Mouse (Mus musculus) heart, postnatal 14 days (tissue): ENCODE measurements around the gene E130309D02Rik. TPM values are rescaled to one million over a fixed set of nuclear protein-coding genes. Genes with fewer than 3 reads are reported as not detected.

Experiments used
- DNase-seq, 2 experiments: peaks; one replicate each; pipeline ENCODE4 v3.0.0; 2021 to 2022
- intact Hi-C: fragments of 180-260 bp; cut with DNase I; formaldehyde crosslinking; loops from one replicate; pipeline ENCODE4 v1.15.1; 2025
- total RNA-seq, 2 experiments: library from RNA; stranded (reverse); gene quantifications; 2 replicates each; pipeline ENCODE4 v1.2.3; 2021

The E130309D02Rik gene
- total RNA-seq, 2 experiments from 2014 or later: 15.2 to 16.6 TPM

DNA sequence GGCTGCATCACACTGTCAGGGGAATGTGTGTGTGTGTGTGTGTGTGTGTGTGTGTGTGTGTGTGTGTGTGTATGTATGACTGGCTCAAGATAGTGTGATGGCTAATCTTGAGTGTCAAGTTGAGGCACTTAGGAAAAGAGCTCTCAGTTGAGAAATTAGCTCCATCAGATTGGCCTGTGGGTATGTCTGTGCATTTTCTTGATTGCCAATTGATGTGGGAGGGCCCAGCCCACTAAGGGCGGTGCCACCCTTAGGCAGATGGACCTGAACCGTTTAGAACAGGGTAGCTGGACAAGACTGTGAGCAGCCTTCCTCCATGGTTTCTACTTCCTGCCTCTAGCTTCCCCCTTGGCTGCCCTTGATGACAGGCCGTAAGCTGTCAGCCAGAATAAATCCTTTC lies 43.1 kb downstream of the E130309D02Rik start:
- intact Hi-C loops: no loop called here

GRCm38 (mm10) chr5:143271642-143272041 lies 43.5 kb downstream of the E130309D02Rik start:
- intact Hi-C loops: no loop called here
- DNase-seq: no peak

More for the DNA sequence above, 43.1 kb downstream of the E130309D02Rik start:
- DNase-seq: no peak

GRCm38 (mm10) chr5:143270151-143270519 lies 45.0 kb downstream of the E130309D02Rik start:
- intact Hi-C loops: no loop called here
- no peak for DNase-seq

DNA sequence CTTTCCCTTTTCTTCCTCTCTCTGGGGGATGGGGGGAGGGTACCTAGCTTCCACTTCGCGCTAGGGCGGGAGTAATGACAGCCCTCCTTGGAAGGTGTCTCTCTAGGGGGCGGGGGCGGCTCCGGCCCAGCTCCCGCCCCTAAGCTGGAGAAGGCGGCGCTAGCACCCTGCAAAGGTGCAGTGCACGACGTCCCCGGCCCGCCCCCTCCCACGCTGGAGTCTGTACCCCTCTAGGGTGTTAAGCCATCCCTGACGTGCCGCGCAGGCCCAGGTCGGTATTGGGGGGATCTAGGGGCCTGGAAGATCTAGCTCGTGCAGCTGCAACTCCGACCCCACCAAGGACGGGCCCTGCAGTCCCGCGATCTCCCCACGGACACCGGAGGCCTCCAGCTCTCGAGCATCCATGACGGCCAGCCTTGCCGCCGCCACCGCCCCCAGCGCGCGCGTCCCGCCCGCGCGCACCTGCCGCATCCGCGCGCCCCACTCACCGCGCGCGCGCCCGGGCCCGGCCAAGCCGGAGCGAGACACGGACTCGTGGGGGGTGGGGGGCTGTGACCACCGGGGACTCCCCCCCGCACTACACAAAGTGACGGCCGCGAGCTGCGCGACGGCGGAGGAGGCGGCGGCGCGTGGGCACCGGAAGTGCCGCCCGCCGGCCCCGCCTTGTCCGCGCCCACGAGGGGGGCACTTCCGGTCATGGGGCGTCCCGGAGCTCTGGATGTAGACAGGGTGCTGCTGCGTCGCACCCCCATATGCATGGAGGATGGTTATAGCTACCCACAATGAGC lies 45.6 kb downstream of the E130309D02Rik start, which contains the start of gene Zfp316:
Zfp316 (minus strand) TSS at position 660 of the 788 bp plus-strand sequence.
- peak; percentile 79 to 80 for DNase-seq
- intact Hi-C loops: loop anchor here (1.0 kb wide), 1 partner anchor 34 kb away; the partner anchor contains the start of gene Zfp12

GRCm38 (mm10) chr5:143268985-143269362 lies 46.2 kb downstream of the E130309D02Rik start:
- no peak for DNase-seq
- intact Hi-C loops: loop anchor here (1.0 kb wide), 1 partner anchor 34 kb away; the partner anchor contains the start of gene Zfp12

GRCm38 (mm10) chr5:143266794-143267193 lies 48.4 kb downstream of the E130309D02Rik start:
- intact Hi-C loops: no loop called here
- no peak for DNase-seq

GRCm38 (mm10) chr5:143265409-143265808 lies 49.8 kb downstream of the E130309D02Rik start:
- intact Hi-C loops: no loop called here
- DNase-seq: no peak

DNA sequence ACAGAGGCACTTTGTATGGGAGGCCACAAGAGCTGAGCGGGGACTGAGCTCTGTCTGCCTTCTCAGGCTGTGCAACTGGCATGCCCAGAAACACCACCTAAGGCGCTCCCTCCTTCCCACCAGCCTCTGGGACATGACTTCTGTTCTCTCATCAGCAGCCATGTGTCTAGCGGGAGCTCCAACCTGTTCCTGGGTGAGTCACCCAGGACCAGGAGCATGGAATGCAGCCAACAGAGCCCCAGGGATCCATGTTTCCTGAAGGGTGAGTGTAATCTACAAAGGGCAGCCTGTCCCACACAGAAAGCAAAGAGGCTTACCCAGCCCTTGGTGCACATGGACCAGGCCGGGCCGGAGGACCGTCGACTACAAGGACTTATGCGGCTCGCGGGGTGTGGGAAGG lies 50.5 kb downstream of the E130309D02Rik start:
- DNase-seq: no peak

GRCm38 (mm10) chr5:143261636-143262035 lies 53.5 kb downstream of the E130309D02Rik start:
- intact Hi-C loops: no loop called here
- DNase-seq: no peak

More for the DNA sequence above, 50.5 kb downstream of the E130309D02Rik start:
- intact Hi-C loops: no loop called here

DNA sequence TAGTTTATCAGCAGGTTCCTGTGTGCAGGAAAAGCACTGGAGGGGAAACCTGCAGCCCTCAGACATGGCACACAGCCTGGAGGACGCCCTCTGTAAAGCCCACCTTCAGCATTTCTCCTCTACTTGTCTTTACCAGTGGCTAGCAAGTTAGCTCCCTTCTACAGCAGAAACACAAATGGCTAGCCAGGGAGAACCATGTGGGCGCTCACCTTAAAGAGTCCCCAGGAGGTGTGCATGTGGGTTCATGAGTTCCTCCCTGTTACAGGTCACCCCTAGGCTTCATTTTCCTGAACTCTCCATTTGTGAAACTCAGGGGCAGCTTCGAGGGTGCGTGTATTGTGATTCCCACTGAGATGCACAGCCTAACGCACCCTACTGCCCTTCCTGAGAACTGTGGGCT lies 59.4 kb downstream of the E130309D02Rik start:
- DNase-seq: no peak
- intact Hi-C loops: no loop called here

GRCm38 (mm10) chr5:143255131-143255519 lies 60.0 kb downstream of the E130309D02Rik start:
- intact Hi-C loops: no loop called here
- DNase-seq: no peak

- intact Hi-C loops: no loop called here
- DNase-seq: no peak
Measured at GRCm38 (mm10) chr5:143254487-143255130, 60.6 kb downstream of the E130309D02Rik start.

DNA sequence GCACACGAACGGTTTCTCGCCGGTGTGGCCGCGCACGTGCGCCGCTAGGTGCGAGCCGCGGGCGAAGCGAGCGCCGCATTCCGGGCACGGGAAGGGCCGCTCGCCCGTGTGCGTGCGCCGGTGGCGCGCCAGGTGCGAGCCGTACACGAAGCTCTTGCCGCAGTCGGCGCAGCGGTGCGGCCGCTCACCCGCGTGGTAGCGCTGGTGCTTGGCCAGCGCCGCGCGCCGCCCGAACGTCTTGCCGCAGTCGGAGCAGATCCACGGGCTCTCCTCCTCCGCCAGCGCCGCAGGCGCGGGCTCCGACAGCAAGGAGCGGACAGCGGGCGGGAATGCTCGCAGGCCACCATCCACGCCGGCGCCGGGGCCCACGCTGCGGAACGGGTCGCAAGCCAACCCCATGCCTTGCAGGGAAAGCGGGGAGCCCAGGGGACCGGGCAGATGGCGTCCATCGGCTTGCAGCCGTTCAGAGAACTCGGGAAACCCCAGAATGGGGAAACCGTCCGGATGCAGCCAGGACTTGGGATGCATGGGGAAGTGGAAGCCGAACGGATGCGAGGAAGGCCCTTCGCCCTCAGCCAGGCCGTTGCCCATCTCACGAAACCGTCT lies 61.2 kb downstream of the E130309D02Rik start:
- DNase-seq: no peak
- intact Hi-C loops: no loop called here

- intact Hi-C loops: no loop called here
- no peak for DNase-seq
Measured at GRCm38 (mm10) chr5:143253186-143253880, 61.8 kb downstream of the E130309D02Rik start.

DNA sequence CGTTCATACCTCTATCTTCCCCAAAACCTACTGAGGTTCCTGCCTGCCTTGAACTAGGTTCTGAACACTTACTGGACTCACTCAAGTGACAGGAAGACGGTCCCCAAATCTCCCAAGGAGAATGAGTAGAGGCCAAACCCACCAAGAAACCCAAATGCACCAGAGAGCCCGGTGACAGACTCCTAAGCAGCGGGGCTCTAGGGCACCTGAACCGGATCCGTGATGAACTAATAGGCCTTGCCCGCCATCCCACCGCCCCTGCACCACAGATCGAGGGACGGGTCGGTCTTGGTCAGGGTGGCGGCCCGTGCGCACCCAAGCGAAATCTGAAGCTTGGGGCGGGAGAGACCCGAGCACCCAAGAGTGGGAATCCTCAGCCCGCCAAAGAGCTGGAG lies 62.4 kb downstream of the E130309D02Rik start:
- intact Hi-C loops: no loop called here
- DNase-seq: no peak

- DNase-seq: no peak
- intact Hi-C loops: no loop called here
Measured at GRCm38 (mm10) chr5:143252039-143252438, 63.1 kb downstream of the E130309D02Rik start.

Other genes with a start within 250 kb of the E130309D02Rik start
- 10 to 100 TPM; 25.7 to 29.4 TPM for gene Rnf216, start 202.4 kb downstream of the E130309D02Rik start, total RNA-seq
- not detected for gene Olfr718-ps1, start 167.8 kb downstream of the E130309D02Rik start, total RNA-seq
- 1 to 10 TPM; 5.9 to 6.8 TPM for gene Rbak, start 134.6 kb downstream of the E130309D02Rik start, total RNA-seq
- not detected for gene Spdye4b, start 134.3 kb downstream of the E130309D02Rik start, total RNA-seq
- not detected for gene Spdye4a, start 88.5 kb downstream of the E130309D02Rik start, total RNA-seq
- 10 to 100 TPM; 11.3 to 11.8 TPM for gene Zfp12, start 80.2 kb downstream of the E130309D02Rik start, total RNA-seq
- 1 to 10 TPM; 4.0 to 5.5 TPM for gene Zfp316, start 45.3 kb downstream of the E130309D02Rik start, total RNA-seq
- gene Zfp853, start 21.7 kb downstream of the E130309D02Rik start, total RNA-seq: under 1 TPM; 0.32 to 0.38 TPM
- 10 to 100 TPM; 31.6 to 33.0 TPM for gene Zdhhc4, start 13.9 kb upstream of the E130309D02Rik start, total RNA-seq
- gene Grid2ip, start 42.0 kb upstream of the E130309D02Rik start, total RNA-seq: under 1 TPM in 1 of 2 experiments, not detected in 1; 0.12 TPM
- 10 to 100 TPM; 61.5 to 62.7 TPM for gene Kdelr2, start 88.5 kb upstream of the E130309D02Rik start, total RNA-seq
- 1 to 10 TPM; 7.7 to 7.9 TPM for gene Daglb, start 149.2 kb upstream of the E130309D02Rik start, total RNA-seq
- gene Rac1, start 212.7 kb upstream of the E130309D02Rik start, total RNA-seq: 100 to 1,000 TPM; 257 to 259 TPM